Comparison of ENCODE assay signal across 8 mouse cellular contexts in genomic region chr17:66077437-66077850, GRCm38 (mm10). TPM values are rescaled to one million over a fixed set of nuclear protein-coding genes. Genes with fewer than 3 reads are reported as not detected.
DNase-seq lines count a peak whose midpoint lies in the region; ATAC-seq and TF ChIP-seq lines count a peak whose summit lies in the region.

No protein-coding gene starts in this region.

- H3K9me3 ChIP-seq in kidney, postnatal 0 days (replicated peaks; ENCODE audit: low read length): no peaks in the 10 kb centered on the region
- no peaks in the 10 kb centered on the region for H3K9me3 ChIP-seq in hindbrain, embryonic 11.5 days (ENCODE audit: control insufficient read depth, low read length)

- H3K9ac ChIP-seq in kidney, postnatal 0 days (ENCODE audit: low read depth, low read length): peak overlapping the region; percentile 86
- H3K9ac ChIP-seq in hindbrain, embryonic 11.5 days (ENCODE audit: low read depth, low read length): peak overlapping the region; percentile 74

- peak overlapping the region; percentile 99 for H3K4me3 ChIP-seq in kidney, postnatal 0 days (replicated peaks; ENCODE audit: low read depth, low read length)
- H3K4me3 ChIP-seq in bone marrow macrophage, adult 2 months (ENCODE audit: insufficient read depth, low read length): peak overlapping the region; percentile 99
- H3K4me3 ChIP-seq in hindbrain, embryonic 11.5 days (ENCODE audit: low read depth, low read length): peak overlapping the region; percentile 87

- peak overlapping the region; percentile 90 for H3K4me2 ChIP-seq in kidney, postnatal 0 days (ENCODE audit: low read length)
- H3K4me2 ChIP-seq in hindbrain, embryonic 11.5 days (replicated peaks; ENCODE audit: low read depth, low read length): peak overlapping the region; percentile 87

- no peak for TF ChIP-seq CTCF in kidney, postnatal 0 days (IDR thresholded peaks at IDR 0.05; ENCODE audit: low read depth)
- no peak for TF ChIP-seq CTCF in bone marrow macrophage, adult 2 months (IDR thresholded peaks at IDR 0.05; ENCODE audit: low read depth, low read length)

- under 1% methylated on average over 23 of the region's 23 CpGs for WGBS in kidney, postnatal 0 days
- WGBS in hindbrain, embryonic 11.5 days: 3% methylated on average over 23 of the region's 23 CpGs

- 0 out of 2 replicates have a peak, but pooled peaks cover 15% of the 10 kb centered on the region for H3K36me3 ChIP-seq in kidney, postnatal 0 days (ENCODE audit: insufficient read depth, low read length)
- H3K36me3 ChIP-seq in hindbrain, embryonic 11.5 days (ENCODE audit: control insufficient read depth, insufficient read depth, low read length): no peaks in the 10 kb centered on the region

- H3K27me3 ChIP-seq in kidney, postnatal 0 days (ENCODE audit: insufficient read depth, low read length): no peaks in the 10 kb centered on the region
- H3K27me3 ChIP-seq in hindbrain, embryonic 11.5 days (ENCODE audit: control insufficient read depth, insufficient read depth, low read length): no peaks in the 10 kb centered on the region

- peak; percentile 74 for ATAC-seq in kidney, postnatal 0 days (replicated peaks; ENCODE audit: low FRiP score, low read depth)
- peak; percentile 76 for ATAC-seq in hindbrain, embryonic 11.5 days (ENCODE audit: low FRiP score)
- ATAC-seq in megakaryocyte-erythroid progenitor cell, adult 5-6 weeks (replicated peaks; ENCODE audit: low FRiP score, low TSS enrichment, poor library complexity, severe bottlenecking): peak; percentile 16

- no peaks in the 10 kb centered on the region for H3K4me1 ChIP-seq in kidney, postnatal 0 days (replicated peaks; ENCODE audit: insufficient read depth, low read length)
- H3K4me1 ChIP-seq in bone marrow macrophage, adult 2 months (ENCODE audit: control insufficient read depth, insufficient read depth, low read length): peaks cover 21% of the 10 kb centered on the region
- H3K4me1 ChIP-seq in hindbrain, embryonic 11.5 days (replicated peaks; ENCODE audit: control insufficient read depth, insufficient read depth, low read length): no peaks in the 10 kb centered on the region

- TF ChIP-seq POLR2A in bone marrow macrophage, adult 2 months (IDR thresholded peaks at IDR 0.05; ENCODE audit: borderline replicate concordance, low read depth, low read length): no peak

- DNase-seq in kidney, postnatal 0 days (ENCODE audit: low spot score): peak; percentile 38
- no peak for DNase-seq in kidney, adult 8-10 months
- no peak for DNase-seq in hindbrain, embryonic 11.5 days (ENCODE audit: low spot score)
- DNase-seq in urinary bladder, postnatal 4 days (ENCODE audit: low spot score in 2 of 2): no peak
- DNase-seq in ovary, postnatal 36 days (ENCODE audit: low spot score): no peak
- no peak for DNase-seq in right cerebral cortex, postnatal 14 days

- peak overlapping the region; percentile 94 for H3K27ac ChIP-seq in kidney, postnatal 0 days
- peak overlapping the region; percentile 61 for H3K27ac ChIP-seq in bone marrow macrophage, adult 2 months (ENCODE audit: insufficient read depth, low read depth, low read length)
- peak overlapping the region; percentile 91 for H3K27ac ChIP-seq in hindbrain, embryonic 11.5 days (ENCODE audit: low read depth, low read length)

RNA-seq across cellular contexts. Expression of gene Ankrd12, which starts 0.6 kb away (rescaled TPM):
- polyA plus RNA-seq in kidney, postnatal 0 days (2015; fragmentation: Nextera tagmentation; extraction: Ambion mirVana): 22.8 and 26.4 TPM in 2 replicates
- polyA plus RNA-seq in bone marrow macrophage, adult 2 months (2012; ENCODE audit: insufficient read depth, insufficient read length, missing spikeins): 28.3 and 32.6 TPM in 2 replicates
- polyA plus RNA-seq in hindbrain, embryonic 11.5 days (2014; fragmentation: Nextera tagmentation; extraction: Ambion mirVana): 35.3 and 49.2 TPM in 2 replicates
- total RNA-seq in megakaryocyte-erythroid progenitor cell, adult 5-6 weeks (2014; fragmentation: Nextera tagmentation): 43.9 and 48.4 TPM in 2 replicates
- 52.0 and 55.1 TPM in 2 replicates for total RNA-seq in megakaryocyte-erythroid progenitor cell, adult 5-6 weeks (2017)

RNA-seq across cellular contexts. Expression of gene Ndufv2, which starts 23.9 kb away (rescaled TPM):
- 536 and 576 TPM in 2 replicates for polyA plus RNA-seq in kidney, postnatal 0 days (2015; fragmentation: Nextera tagmentation; extraction: Ambion mirVana)
- polyA plus RNA-seq in bone marrow macrophage, adult 2 months (2012; ENCODE audit: insufficient read depth, insufficient read length, missing spikeins): 141 and 150 TPM in 2 replicates
- polyA plus RNA-seq in hindbrain, embryonic 11.5 days (2014; fragmentation: Nextera tagmentation; extraction: Ambion mirVana): 336 and 342 TPM in 2 replicates
- total RNA-seq in megakaryocyte-erythroid progenitor cell, adult 5-6 weeks (2014; fragmentation: Nextera tagmentation): 161 and 223 TPM in 2 replicates
- 310 and 343 TPM in 2 replicates for total RNA-seq in megakaryocyte-erythroid progenitor cell, adult 5-6 weeks (2017)

RNA-seq across cellular contexts. Expression of gene Washc1, which starts 33.9 kb away (rescaled TPM):
- 41.6 and 43.7 TPM in 2 replicates for polyA plus RNA-seq in kidney, postnatal 0 days (2015; fragmentation: Nextera tagmentation; extraction: Ambion mirVana)
- polyA plus RNA-seq in bone marrow macrophage, adult 2 months (2012; ENCODE audit: insufficient read depth, insufficient read length, missing spikeins): 53.9 and 54.6 TPM in 2 replicates
- 27.6 and 30.8 TPM in 2 replicates for polyA plus RNA-seq in hindbrain, embryonic 11.5 days (2014; fragmentation: Nextera tagmentation; extraction: Ambion mirVana)
- 30.8 and 34.5 TPM in 2 replicates for total RNA-seq in megakaryocyte-erythroid progenitor cell, adult 5-6 weeks (2014; fragmentation: Nextera tagmentation)
- total RNA-seq in megakaryocyte-erythroid progenitor cell, adult 5-6 weeks (2017): 22.0 and 29.7 TPM in 2 replicates

RNA-seq across cellular contexts. Expression of gene Ddx11, which starts 45.9 kb away (rescaled TPM):
- 5.6 and 6.8 TPM in 2 replicates for polyA plus RNA-seq in kidney, postnatal 0 days (2015; fragmentation: Nextera tagmentation; extraction: Ambion mirVana)
- 6.6 and 8.3 TPM in 2 replicates for polyA plus RNA-seq in bone marrow macrophage, adult 2 months (2012; ENCODE audit: insufficient read depth, insufficient read length, missing spikeins)
- 13.4 and 17.0 TPM in 2 replicates for polyA plus RNA-seq in hindbrain, embryonic 11.5 days (2014; fragmentation: Nextera tagmentation; extraction: Ambion mirVana)
- 37.1 and 38.5 TPM in 2 replicates for total RNA-seq in megakaryocyte-erythroid progenitor cell, adult 5-6 weeks (2014; fragmentation: Nextera tagmentation)
- total RNA-seq in megakaryocyte-erythroid progenitor cell, adult 5-6 weeks (2017): 19.5 and 23.4 TPM in 2 replicates

Comparison
In these comparisons a context has a peak if more than half of its experiments do, and no peak if none do; other contexts are left out.
1. ATAC-seq: peak in every context shown above with its lines; median percentile 76 in hindbrain, embryonic 11.5 days; 74 in kidney, postnatal 0 days; 16 in megakaryocyte-erythroid progenitor cell, adult 5-6 weeks.